Mouse (Mus musculus): ENCODE results near the gene Ankdd1a. TPM values are rescaled to one million over a fixed set of nuclear protein-coding genes. Genes with fewer than 3 reads are reported as not detected.

Gene Ankdd1a
- 1 to 10 TPM; 2.0 to 3.4 TPM for total RNA-seq (2021)
- long read RNA-seq, experiment 1, partial matches to known transcripts, result 0 of 4 reads
- long read RNA-seq, experiment 1, other reads (novel, unspliced or antisense), result 4 of 4 reads
- long read RNA-seq, experiment 2, partial matches to known transcripts, result 0 of 2 reads
- long read RNA-seq, experiment 2, other reads (novel, unspliced or antisense), result 2 of 2 reads

- DNase-seq, result no peak
Observed at GRCm38 (mm10) chr9:65519807-65520504, at the start of gene Ankdd1a. Gene Ankdd1a, minus strand, starts transcription at chr9:65520193.

- DNase-seq, result peak; percentile 65 to 73
Observed at GRCm38 (mm10) chr9:65569491-65569971, 49.5 kb upstream of the Ankdd1a start.

DNA sequence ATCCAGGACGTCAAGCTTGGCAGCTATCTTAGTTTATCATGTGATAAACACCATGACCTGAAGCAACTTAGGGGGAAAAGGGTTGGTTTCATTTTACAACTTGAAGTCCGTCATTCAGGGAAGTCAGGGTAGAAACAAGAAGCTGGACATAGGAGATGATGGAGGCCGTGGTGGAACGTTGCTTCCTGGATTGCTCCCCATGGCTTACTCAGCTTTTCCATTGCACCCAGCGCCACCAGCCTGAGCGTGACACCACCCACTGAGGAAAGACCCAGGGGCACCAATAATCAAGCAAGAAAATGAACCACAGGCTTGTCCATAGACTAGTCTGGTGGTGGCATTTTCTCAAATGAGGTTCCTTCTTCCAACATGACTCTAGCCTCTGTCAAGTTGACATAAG lies 48.8 kb upstream of the Ankdd1a start:
- DNase-seq, result no peak

DNA sequence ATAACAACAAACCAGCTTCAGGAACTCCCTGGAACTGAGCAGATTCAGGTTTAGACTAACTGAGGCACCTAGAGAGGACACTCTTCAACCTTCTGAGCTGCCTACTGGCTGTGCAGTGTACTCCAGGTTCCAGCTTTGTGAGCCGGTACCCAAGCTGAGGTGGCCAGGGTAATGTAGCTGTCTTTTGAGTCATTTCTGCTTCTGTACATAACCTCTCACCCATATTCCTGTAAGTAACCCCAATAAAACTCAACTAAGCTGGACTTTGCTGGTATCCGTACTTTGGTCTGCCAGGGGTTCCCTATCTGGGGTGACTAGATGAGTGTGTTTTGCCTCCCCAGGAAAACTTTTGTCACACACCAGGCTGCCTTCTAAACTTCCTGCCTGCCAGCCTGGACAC lies 44.7 kb upstream of the Ankdd1a start:
- DNase-seq, result no peak

- DNase-seq, result no peak
Observed at GRCm38 (mm10) chr9:65563073-65563472, 43.1 kb upstream of the Ankdd1a start.

DNA sequence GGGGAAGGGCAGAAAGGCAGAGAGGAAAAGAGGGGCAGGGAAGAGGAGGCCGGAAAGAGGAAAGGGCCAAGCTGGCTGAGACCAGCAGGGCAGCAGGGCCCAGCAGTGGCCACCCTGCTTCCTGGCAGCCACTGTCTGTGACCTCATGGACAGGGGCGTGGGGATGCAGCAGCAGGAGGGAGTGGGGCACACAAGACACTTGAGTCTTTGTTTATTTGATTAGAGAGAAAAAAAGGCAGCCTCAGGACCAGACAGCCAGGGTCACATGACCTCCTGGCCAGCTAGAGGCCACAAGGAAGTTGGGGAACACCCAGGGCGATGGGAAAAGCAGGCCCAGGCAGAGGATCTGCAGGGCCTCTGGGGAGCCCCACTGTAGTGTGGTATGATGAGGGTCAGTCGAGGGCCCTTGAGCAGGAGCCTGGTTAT lies 42.1 kb upstream of the Ankdd1a start:
- DNase-seq, result peak; percentile 42 to 65

GRCm38 (mm10) chr9:65561016-65561415 lies 41.0 kb upstream of the Ankdd1a start:
- peak; percentile 36 to 61 for DNase-seq

- DNase-seq, result no peak
Observed at GRCm38 (mm10) chr9:65558806-65559205, 38.8 kb upstream of the Ankdd1a start.

DNA sequence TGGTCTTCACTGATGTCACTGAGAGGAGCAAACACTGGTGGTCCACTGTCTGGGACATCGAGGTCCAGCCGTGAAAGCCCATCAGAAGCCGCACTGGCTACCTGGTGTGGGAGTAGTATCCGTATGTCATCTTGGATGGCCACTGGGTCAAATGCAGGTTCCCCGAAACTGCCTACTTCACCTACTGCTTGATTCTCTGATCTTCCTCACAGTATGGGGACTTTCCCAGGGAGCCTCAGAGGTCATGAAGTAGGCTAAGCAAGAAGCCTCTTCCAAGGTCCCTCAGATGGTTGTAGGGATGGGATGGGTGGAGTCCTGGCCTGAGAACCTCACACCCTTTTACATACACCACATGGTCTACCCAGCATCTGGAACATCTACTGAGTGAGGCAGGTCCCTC lies 37.0 kb upstream of the Ankdd1a start:
- no peak for DNase-seq

- DNase-seq, result no peak
Observed at GRCm38 (mm10) chr9:65556349-65556748, 36.4 kb upstream of the Ankdd1a start.

DNA sequence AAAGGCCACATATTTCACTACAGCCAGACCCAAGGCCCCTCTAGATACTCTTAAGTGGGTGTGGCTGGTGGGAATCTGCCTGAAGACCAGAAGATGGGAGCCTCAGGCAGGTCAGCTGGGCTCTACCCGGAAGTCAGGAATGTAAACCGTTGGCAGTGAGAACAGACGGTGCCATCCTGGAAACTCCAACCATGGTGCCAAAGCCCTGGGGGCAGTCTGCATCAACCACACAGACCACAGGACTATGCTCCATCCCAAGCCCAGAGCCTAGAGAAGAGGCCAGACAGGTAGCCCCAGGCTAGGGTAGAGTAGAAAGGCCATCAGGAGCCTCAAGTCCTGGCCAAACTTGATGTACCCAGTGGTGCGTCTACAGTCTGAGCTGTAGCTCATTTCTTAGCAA lies 35.6 kb upstream of the Ankdd1a start:
- no peak for DNase-seq

DNA sequence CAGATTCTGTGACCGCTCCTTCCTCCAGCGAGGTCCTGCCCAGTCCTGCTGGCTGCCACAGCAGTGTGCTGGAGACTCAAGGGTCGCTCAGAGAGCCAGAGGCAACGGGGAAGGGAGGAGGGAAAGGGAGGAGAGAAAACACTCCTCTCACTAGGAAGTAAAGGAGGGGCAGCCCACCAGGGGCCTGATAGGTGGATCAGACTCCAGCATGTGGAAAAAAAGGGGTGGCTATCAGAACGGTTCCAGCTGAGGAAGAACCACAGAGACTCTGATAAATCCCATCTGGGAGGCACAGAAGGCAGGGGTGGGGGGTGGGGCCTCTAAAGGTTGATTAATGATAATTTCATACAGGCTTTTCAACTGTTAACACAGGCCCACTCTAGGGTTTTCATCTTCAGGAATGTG lies 35.0 kb upstream of the Ankdd1a start:
- no peak for DNase-seq

GRCm38 (mm10) chr9:65552711-65553110 lies 32.7 kb upstream of the Ankdd1a start:
- no peak for DNase-seq

GRCm38 (mm10) chr9:65552141-65552540 lies 32.1 kb upstream of the Ankdd1a start:
- peak; percentile 63 to 78 for DNase-seq

- DNase-seq, result peak; percentile 72 to 80
Observed at GRCm38 (mm10) chr9:65551035-65551434, 31.0 kb upstream of the Ankdd1a start.

DNA sequence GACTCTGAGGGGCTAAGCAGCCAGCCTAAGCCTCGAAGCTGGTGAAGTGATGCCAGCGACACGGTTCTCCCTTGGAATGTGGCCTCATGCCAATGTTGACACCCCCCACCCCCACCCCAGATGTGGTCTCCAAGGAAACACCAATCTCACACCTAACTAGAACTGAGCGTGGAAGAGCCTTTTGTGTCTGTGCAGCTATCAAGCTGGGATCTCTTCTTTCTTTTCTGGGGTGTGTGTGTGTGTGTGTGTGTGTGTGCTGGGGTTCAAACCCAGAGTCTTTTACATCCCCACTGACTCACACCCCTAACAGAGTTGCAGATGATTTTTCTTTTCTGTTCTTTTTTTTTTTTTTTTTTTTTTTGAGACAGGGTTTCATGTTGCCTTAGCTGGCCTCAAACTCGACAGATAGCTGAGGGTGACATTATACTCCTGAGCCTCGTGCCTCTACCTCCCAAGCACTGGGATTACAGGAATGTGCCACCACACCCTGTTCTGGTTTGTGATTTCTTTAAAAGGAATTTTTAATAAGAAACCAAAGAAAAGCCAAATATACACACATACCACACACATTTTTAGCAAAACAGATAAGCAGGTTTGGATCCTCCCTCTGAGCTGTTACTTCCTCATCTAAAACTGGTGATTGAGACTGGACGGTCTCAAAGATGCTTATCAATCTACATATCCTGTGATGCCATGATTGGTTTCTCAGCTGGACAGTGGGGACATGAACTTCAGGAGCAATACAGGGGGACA lies 30.3 kb upstream of the Ankdd1a start:
- no peak for DNase-seq

DNA sequence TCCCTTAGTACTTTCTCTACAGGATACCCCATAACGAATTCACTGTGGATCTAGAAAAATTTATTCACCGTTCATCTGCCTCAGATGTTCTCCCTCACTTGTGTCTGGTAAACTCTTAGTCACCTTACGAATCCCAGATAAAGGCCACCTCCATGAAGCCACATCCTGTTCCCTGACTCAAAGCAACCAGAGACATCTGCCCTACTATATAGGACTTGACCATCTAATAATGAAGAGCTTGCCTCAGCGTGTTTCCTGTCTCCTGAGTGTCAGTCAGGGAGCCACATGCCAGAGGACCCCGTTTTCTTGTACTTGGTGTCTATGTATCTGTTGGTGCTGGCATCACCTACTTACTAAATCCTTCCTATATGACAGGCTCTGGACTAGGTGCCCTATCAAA lies 29.6 kb upstream of the Ankdd1a start:
- DNase-seq, result no peak

DNA sequence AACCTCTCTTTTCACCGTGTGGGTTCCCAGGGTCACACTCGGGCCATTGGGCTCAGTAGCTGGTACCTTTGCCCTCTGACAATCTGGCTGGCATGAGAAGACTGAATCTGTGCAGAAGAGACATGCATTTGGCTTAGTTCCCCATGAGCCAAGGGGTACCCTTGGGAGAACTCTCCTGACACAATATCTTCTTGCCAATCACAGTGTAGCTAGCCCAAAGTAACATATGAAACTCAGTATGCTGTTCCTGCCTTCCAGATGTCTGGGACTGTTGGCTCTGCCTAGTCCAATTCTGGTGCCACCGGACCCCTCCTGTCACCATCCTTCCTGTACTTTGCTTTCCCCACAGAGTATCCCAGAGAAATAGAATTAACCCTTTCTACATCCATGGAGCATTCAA lies 29.1 kb upstream of the Ankdd1a start:
- DNase-seq, result no peak

DNA sequence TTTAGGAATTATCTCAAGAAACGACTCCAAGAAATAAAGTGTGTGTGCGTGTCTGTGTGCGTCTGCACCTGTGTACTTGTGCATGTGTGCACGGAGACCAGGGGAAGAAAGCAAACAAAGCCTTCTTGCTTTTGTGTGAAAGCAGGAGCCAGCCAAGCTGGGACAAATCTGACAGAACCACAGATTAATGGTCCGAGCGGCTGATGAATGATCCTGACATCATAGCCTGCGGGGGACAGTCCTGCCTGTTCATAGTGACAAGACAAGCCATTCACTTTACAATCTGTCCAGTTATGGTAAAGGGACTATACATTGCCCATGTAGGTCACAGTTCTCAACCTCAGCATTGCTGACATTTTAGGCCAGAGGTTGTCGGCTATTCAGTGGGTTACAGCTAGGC lies 28.3 kb upstream of the Ankdd1a start:
- peak; percentile 59 to 66 for DNase-seq

DNA sequence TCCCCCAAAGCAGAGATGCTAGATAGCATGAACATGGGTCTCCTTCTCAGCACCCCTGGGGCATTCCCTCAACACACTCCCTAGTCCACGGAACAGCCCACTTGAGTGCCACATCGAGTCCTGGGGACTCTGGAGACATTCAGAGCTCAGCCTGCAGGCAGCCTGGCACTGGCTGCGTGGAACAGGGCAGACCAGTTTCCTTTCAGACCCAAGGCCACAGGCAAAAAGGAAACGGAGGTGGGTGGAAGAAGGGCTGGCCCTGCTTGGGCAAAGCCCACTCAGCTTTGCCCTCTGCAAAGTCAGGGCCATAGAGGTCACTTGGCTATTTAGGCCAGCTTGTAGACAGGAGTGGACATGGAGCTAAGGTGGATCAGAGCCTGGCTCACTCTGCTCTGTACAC lies 27.9 kb upstream of the Ankdd1a start:
- peak in 1 of 2 experiments; percentile 50 for DNase-seq

GRCm38 (mm10) chr9:65547111-65547510 lies 27.1 kb upstream of the Ankdd1a start:
- DNase-seq, result peak; percentile 52 to 56

GRCm38 (mm10) chr9:65546413-65546695 lies 26.4 kb upstream of the Ankdd1a start:
- peak; percentile 82 for DNase-seq
